Mouse (Mus musculus) heart, adult 2 months (tissue): Measurements from ENCODE around the gene Use1.

Source experiments
- CTCF ChIP-seq: fragments of 200-600 bp; IDR thresholded peaks from 2 replicates; pipeline ENCODE4 v1.8.1; 2022; ENCODE audit warnings: antibody characterized with exemption, mild to moderate bottlenecking, moderate library complexity
- EP300 ChIP-seq: fragments of 200-500 bp; IDR thresholded peaks from 2 replicates; pipeline ENCODE4 v1.6.1; 2011; ENCODE audit warnings: low read depth, low read length, control low read depth; ENCODE audit not compliant: insufficient read depth
- POLR2A ChIP-seq: fragments of 200-500 bp; IDR thresholded peaks from 2 replicates; pipeline ENCODE4 v1.6.1; 2011; ENCODE audit warnings: mild to moderate bottlenecking, low read depth, low read length, control low read depth; ENCODE audit not compliant: insufficient read depth

GRCm38 (mm10) chr8:71322939-71323338 lies 43.7 kb upstream of the Use1 start:
- TF ChIP-seq POLR2A (no peak), EP300 (no peak), CTCF (no peak)
